Mouse (Mus musculus): ENCODE measurements around the gene Kras. TPM values are rescaled to one million over a fixed set of nuclear protein-coding genes. Genes with fewer than 3 reads are reported as not detected.

Kras gene
- polyA plus RNA-seq, 1 experiment from 2014 or later, result 97.9 TPM

DNA sequence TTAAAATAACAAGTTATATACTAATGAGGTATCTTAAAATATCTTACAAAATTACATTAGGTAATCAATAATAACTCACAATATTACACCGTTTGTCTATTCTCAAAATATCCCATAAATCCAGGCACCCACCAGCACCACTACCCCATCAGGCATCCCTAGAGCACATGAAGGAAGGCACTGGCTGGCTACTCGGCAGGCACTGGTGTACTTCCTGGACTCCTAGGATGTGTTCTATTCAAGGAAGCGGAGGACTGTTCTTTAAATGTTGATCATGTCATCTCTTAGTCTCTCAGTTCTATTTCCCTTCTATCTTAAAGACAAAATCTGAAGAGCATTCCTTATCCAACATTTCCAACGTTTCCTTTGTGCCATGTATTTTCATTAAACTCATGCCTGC is 12.9 kb downstream of the Kras start:
- 79% methylated on average over 4 of the region's 4 CpGs for WGBS
- ATAC-seq (ENCODE audit: low FRiP score, low TSS enrichment), result no peak

DNA sequence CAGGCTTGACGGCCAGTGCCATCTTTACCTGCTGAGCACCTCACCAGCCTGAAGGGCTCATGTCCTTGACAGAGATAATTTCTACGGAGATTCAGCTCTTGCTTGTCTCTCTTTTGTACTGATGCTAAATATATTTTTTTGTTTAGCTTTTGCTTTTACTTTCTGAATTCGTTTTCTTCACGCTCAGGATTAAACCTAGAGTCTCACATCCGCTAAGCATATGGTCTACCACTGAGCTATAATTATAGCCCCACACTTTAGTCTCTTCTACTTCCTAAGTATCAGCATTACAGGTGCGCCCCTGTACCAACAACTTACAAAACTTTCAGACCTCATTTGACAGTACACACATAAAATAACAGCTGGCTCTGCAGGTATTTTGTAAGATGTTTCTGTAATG is 14.7 kb downstream of the Kras start:
- Histone ChIP-seq H3K4me2 (replicated peaks; ENCODE audit: low read depth, low read length) (no peak overlapping the region), H3K4me1 (ENCODE audit: control insufficient read depth, insufficient read depth, low read length) (no peaks in the 10 kb centered on the region), H3K27me3 (ENCODE audit: control insufficient read depth, insufficient read depth, low read length) (no peaks in the 10 kb centered on the region), H3K36me3 (ENCODE audit: control insufficient read depth, insufficient read depth, low read length) (peaks cover 32% of the 10 kb centered on the region), H3K9me3 (ENCODE audit: control insufficient read depth, low read length) (no peaks in the 10 kb centered on the region), H3K9ac (ENCODE audit: low read depth, low read length) (no peak overlapping the region), H3K4me3 (ENCODE audit: low read length) (no peak overlapping the region), H3K27ac (ENCODE audit: low read depth, low read length) (no peak overlapping the region)
- 93% methylated on average over 6 of the region's 6 CpGs for WGBS
- ATAC-seq (ENCODE audit: low FRiP score, low TSS enrichment), result no peak

More for the DNA sequence above, 12.9 kb downstream of the Kras start:
- Histone ChIP-seq H3K27me3 (ENCODE audit: control insufficient read depth, insufficient read depth, low read length) (no peaks in the 10 kb centered on the region), H3K27ac (ENCODE audit: low read depth, low read length) (no peak overlapping the region), H3K4me1 (ENCODE audit: control insufficient read depth, insufficient read depth, low read length) (no peaks in the 10 kb centered on the region), H3K4me2 (replicated peaks; ENCODE audit: low read depth, low read length) (no peak overlapping the region), H3K36me3 (ENCODE audit: control insufficient read depth, insufficient read depth, low read length) (peaks cover 21% of the 10 kb centered on the region), H3K9ac (ENCODE audit: low read depth, low read length) (no peak overlapping the region), H3K9me3 (ENCODE audit: control insufficient read depth, low read length) (no peaks in the 10 kb centered on the region), H3K4me3 (ENCODE audit: low read length) (no peak overlapping the region)

DNA sequence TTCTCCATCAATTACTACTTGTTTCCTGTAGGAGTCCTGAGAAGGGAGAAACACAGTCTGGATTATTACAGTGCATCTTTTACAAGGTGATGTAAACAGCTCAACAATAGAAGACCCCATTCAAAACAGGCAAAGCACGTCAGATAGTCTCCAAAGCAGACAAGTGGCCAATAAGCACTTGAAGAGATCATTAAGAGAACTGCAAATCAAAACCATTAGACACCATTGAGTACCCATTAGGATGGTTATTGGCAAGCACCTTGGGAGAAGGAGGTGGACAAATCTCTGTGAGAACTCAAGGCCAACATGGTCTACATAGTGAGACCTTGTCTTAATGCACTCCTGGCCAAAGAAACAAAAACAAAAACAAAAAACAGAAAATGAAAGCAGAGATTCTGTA is 15.6 kb downstream of the Kras start:
- 86% methylated on average over 1 of the region's 1 CpGs for WGBS

DNA sequence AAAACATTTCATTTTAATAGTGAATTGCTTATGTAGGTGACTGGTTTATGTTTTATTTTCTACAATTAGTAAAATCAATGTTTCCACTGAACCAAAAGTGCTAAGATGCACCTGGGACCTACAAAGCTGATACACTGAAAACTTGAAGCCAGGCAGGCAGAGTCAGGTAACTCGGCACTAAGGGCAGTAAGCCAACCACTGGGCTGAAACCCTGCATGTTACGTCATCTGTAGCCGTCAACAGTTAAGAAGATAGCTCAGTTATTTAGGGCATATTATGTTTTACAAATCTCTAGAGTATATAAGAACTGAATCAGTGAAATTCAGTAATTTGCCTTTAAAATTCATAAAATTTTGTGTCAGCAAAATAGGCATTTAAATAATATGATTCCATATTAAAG is 23.7 kb downstream of the Kras start:
- no peak overlapping the region for H3K4me3 ChIP-seq (ENCODE audit: low read length)
- no peak overlapping the region for H3K27ac ChIP-seq (ENCODE audit: low read depth, low read length)
- no peak overlapping the region for H3K9ac ChIP-seq (ENCODE audit: low read depth, low read length)
- H3K9me3 ChIP-seq (ENCODE audit: control insufficient read depth, low read length), result no peaks in the 10 kb centered on the region
- no peak overlapping the region for H3K4me2 ChIP-seq (replicated peaks; ENCODE audit: low read depth, low read length)
- 93% methylated on average over 3 of the region's 3 CpGs for WGBS
- ATAC-seq (ENCODE audit: low FRiP score, low TSS enrichment), result no peak
- no peaks in the 10 kb centered on the region for H3K4me1 ChIP-seq (ENCODE audit: control insufficient read depth, insufficient read depth, low read length)
- no peaks in the 10 kb centered on the region for H3K27me3 ChIP-seq (ENCODE audit: control insufficient read depth, insufficient read depth, low read length)
- H3K36me3 ChIP-seq (ENCODE audit: control insufficient read depth, insufficient read depth, low read length), result peaks cover 26% of the 10 kb centered on the region

More for the DNA sequence above, 15.6 kb downstream of the Kras start:
- Histone ChIP-seq H3K4me2 (replicated peaks; ENCODE audit: low read depth, low read length) (no peak overlapping the region), H3K27ac (ENCODE audit: low read depth, low read length) (no peak overlapping the region), H3K27me3 (ENCODE audit: control insufficient read depth, insufficient read depth, low read length) (no peaks in the 10 kb centered on the region), H3K4me3 (ENCODE audit: low read length) (no peak overlapping the region), H3K36me3 (ENCODE audit: control insufficient read depth, insufficient read depth, low read length) (peaks cover 35% of the 10 kb centered on the region), H3K9ac (ENCODE audit: low read depth, low read length) (no peak overlapping the region), H3K9me3 (ENCODE audit: control insufficient read depth, low read length) (no peaks in the 10 kb centered on the region), H3K4me1 (ENCODE audit: control insufficient read depth, insufficient read depth, low read length) (no peaks in the 10 kb centered on the region)
- no peak for ATAC-seq (ENCODE audit: low FRiP score, low TSS enrichment)

DNA sequence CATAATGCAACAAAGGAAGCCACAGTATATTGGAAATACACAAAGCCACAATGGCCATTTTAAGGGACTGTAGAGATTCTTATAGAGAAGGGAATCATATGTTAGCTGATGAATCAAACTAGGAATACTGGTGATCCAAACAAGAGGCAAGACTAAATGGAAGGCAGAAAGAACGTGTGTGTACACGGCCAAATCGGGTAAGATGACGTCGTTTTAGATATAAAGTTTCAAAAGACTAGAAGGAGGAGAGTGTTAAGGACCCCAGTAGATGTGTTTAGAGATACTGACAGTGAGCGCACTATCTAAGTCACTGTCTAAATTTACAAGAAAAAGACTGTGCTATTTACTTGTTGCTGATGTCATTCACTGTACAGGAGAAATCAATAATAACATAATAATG is 25.8 kb downstream of the Kras start:
- no peak for ATAC-seq (ENCODE audit: low FRiP score, low TSS enrichment)
- WGBS, result 88% methylated on average over 6 of the region's 6 CpGs

DNA sequence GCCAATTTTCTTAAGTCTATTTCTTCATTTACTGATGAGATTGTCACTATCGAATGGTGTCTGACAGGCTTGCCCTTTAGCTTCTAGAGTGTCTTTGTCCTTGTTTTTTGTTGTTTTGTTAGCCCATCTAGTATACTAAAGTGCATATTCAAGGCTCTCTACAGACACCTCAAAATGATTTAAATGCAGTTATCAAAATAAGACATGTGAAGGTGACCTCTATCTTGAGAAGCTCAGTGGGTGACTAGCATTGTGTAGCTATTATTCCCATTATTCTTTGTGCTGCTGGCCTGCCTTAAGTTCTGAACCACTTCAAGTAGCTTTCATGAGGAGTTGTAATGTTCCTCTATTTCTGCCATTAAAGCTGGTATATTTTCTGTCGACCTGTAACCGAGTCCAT is 34.2 kb downstream of the Kras start:
- ATAC-seq (ENCODE audit: low FRiP score, low TSS enrichment), result no peak
- Histone ChIP-seq H3K4me2 (replicated peaks; ENCODE audit: low read depth, low read length) (no peak overlapping the region), H3K4me3 (ENCODE audit: low read length) (no peak overlapping the region), H3K27ac (ENCODE audit: low read depth, low read length) (no peak overlapping the region), H3K9me3 (ENCODE audit: control insufficient read depth, low read length) (no peaks in the 10 kb centered on the region), H3K27me3 (ENCODE audit: control insufficient read depth, insufficient read depth, low read length) (no peaks in the 10 kb centered on the region), H3K9ac (ENCODE audit: low read depth, low read length) (no peak overlapping the region), H3K36me3 (ENCODE audit: control insufficient read depth, insufficient read depth, low read length) (peaks cover 30% of the 10 kb centered on the region), H3K4me1 (ENCODE audit: control insufficient read depth, insufficient read depth, low read length) (peaks cover 6% of the 10 kb centered on the region)
- WGBS, result 90% methylated on average over 3 of the region's 3 CpGs

More for the DNA sequence above, 25.8 kb downstream of the Kras start:
- Histone ChIP-seq H3K4me1 (ENCODE audit: control insufficient read depth, insufficient read depth, low read length) (no peaks in the 10 kb centered on the region), H3K27ac (ENCODE audit: low read depth, low read length) (no peak overlapping the region), H3K36me3 (ENCODE audit: control insufficient read depth, insufficient read depth, low read length) (peaks cover 25% of the 10 kb centered on the region), H3K27me3 (ENCODE audit: control insufficient read depth, insufficient read depth, low read length) (no peaks in the 10 kb centered on the region), H3K9me3 (ENCODE audit: control insufficient read depth, low read length) (no peaks in the 10 kb centered on the region), H3K4me2 (replicated peaks; ENCODE audit: low read depth, low read length) (no peak overlapping the region), H3K4me3 (ENCODE audit: low read length) (no peak overlapping the region), H3K9ac (ENCODE audit: low read depth, low read length) (no peak overlapping the region)

DNA sequence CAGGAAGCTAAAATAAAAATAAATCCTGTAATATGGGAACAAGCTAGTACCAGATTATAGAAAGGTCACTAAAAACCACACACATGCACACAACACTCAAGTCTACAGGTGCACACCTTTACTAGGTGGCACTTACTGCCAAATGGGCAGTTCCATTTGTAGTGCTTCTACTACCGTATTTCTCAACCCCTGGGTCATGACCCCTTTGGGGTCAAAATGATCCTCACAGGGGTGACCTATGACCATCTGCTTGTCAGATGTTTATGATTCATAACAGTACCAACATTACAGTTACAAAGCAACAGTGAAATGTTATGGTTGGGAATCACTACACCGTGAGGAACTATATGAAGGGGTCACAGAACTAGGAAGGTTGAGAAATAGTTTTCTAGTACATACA is 36.1 kb downstream of the Kras start:
- Histone ChIP-seq H3K27ac (ENCODE audit: low read depth, low read length) (no peak overlapping the region), H3K36me3 (ENCODE audit: control insufficient read depth, insufficient read depth, low read length) (peaks cover 15% of the 10 kb centered on the region), H3K9me3 (ENCODE audit: control insufficient read depth, low read length) (no peaks in the 10 kb centered on the region), H3K4me2 (replicated peaks; ENCODE audit: low read depth, low read length) (no peak overlapping the region), H3K9ac (ENCODE audit: low read depth, low read length) (no peak overlapping the region), H3K4me3 (ENCODE audit: low read length) (no peak overlapping the region), H3K4me1 (ENCODE audit: control insufficient read depth, insufficient read depth, low read length) (peaks cover 6% of the 10 kb centered on the region), H3K27me3 (ENCODE audit: control insufficient read depth, insufficient read depth, low read length) (no peaks in the 10 kb centered on the region)
- WGBS, result 81% methylated on average over 2 of the region's 2 CpGs
- no peak for ATAC-seq (ENCODE audit: low FRiP score, low TSS enrichment)

DNA sequence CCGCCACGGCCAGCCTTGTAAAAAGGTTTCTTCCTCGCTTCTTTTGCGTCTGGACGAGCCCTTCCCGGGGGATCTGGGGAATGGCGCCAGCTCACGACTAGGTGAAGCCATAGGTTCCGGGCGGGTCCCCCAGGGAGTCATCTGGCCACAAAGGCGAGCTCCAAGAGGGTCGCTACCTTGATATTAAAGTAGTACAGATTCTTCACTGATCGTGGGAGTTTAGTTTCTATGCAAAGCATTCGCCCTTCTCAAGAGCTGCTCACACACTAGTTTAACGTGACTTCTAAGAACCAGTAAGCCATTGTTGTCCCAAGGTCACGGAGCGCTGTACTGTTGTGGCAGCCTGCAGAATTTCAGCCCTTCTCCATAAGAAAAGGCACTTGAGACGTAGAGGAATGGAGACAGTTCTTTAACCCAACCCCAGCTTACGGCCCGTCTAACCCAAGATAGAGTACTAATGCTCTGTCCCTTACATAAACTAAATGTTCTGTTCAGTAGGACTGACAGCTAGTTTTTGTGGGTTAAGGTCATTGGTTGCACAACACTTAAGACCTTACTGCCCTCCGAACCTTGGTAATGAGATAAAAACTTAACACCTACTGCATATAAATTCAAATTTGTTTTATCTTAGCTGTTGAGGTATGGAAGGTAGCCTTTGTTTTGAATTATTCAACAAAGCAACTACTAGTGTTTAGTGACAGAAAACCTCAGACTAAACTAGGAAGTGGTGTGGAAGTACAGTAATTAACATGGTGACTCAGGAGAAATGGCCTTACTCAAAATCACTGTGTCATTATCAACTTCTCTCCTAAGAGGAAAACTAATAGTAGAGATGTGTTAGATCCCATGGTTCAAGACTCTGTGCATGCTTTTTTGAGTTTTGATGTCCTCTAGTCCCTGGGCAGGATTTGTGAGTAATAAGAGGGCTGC is 38.4 kb downstream of the Kras start:
- peak; percentile 47 for ATAC-seq (ENCODE audit: low FRiP score, low TSS enrichment)
- WGBS, result 4% methylated on average over 21 of the region's 21 CpGs
- Histone ChIP-seq H3K27me3 (ENCODE audit: control insufficient read depth, insufficient read depth, low read length) (no peaks in the 10 kb centered on the region), H3K4me3 (ENCODE audit: low read length) (peak overlapping the region; percentile 77), H3K4me2 (replicated peaks; ENCODE audit: low read depth, low read length) (peak overlapping the region; percentile 67), H3K27ac (ENCODE audit: low read depth, low read length) (peak overlapping the region; percentile 98), H3K36me3 (ENCODE audit: control insufficient read depth, insufficient read depth, low read length) (peaks cover 6% of the 10 kb centered on the region; the same call in 1 of the 2 replicates), H3K4me1 (ENCODE audit: control insufficient read depth, insufficient read depth, low read length) (peaks cover 6% of the 10 kb centered on the region), H3K9ac (ENCODE audit: low read depth, low read length) (peak overlapping the region; percentile 88), H3K9me3 (ENCODE audit: control insufficient read depth, low read length) (no peaks in the 10 kb centered on the region)

DNA sequence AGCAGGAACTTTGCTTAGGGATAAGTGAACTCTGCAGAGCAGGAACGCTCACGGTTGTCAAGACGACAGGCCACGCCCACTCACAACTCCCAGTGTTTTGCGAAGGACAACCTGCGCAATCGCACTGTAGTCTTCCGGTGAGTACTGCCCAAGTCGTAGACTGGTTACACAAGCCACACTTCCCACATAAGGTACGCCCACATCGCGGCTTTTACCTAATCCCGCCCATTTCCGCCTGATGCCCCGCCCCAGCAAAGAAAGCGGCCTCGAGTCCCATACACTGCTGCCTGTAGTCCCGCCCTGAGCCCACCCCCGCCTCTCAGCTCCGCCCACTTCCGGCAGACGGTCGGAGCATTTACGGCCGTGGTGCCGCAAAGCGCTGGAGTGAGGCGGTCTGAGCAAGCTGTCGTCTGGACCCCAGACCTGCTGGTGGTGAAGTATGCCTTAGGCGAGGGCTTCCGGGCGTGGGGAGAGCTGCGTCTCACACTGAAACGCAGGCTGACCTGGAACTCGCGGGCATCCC is 39.2 kb downstream of the Kras start, which contains the start of the genes Casc1 and Etfrf1:
Gene Casc1, minus strand, starts transcription at position 190 of the 523 bp plus-strand sequence.
Gene Etfrf1, plus strand, starts transcription at position 319 of the 523 bp plus-strand sequence.
- WGBS, result 1% methylated on average over 36 of the region's 36 CpGs

More for the DNA sequence above, 39.2 kb downstream of the Kras start, which contains the start of the genes Casc1 and Etfrf1:
- peak; percentile 100 for ATAC-seq (ENCODE audit: low FRiP score, low TSS enrichment)
- peaks cover 5% of the 10 kb centered on the region; the same call in 1 of the 2 replicates for H3K36me3 ChIP-seq (ENCODE audit: control insufficient read depth, insufficient read depth, low read length)
- H3K9ac ChIP-seq (ENCODE audit: low read depth, low read length), result peak within 1 kb of the TSS; percentile 88
- no peaks in the 10 kb centered on the region for H3K9me3 ChIP-seq (ENCODE audit: control insufficient read depth, low read length)
- H3K27me3 ChIP-seq (ENCODE audit: control insufficient read depth, insufficient read depth, low read length), result no peaks in the 10 kb centered on the region
- peak within 1 kb of the TSS; percentile 98 for H3K27ac ChIP-seq (ENCODE audit: low read depth, low read length)
- peaks cover 6% of the 10 kb centered on the region for H3K4me1 ChIP-seq (ENCODE audit: control insufficient read depth, insufficient read depth, low read length)
- H3K4me3 ChIP-seq (ENCODE audit: low read length), result peak within 1 kb of the TSS; percentile 77
- H3K4me2 ChIP-seq (replicated peaks; ENCODE audit: low read depth, low read length), result peak within 1 kb of the TSS; percentile 67
